Mouse (Mus musculus) left cerebral cortex, adult 2 months (tissue): ENCODE measurements at regions not wholly inside any gene's neighbourhood (a gene's known extent, or its start where the extent isn't known, plus 50 kb on each side); places are given as distances from the start of the nearest gene placed in this dataset.
"Not testable (repeated sequence)": the region's sequence is repeated elsewhere in the genome, so short reads cannot be mapped to it uniquely, and the experiment has no call there.

Experiments used
- DNase-seq, 2 experiments: peaks; one replicate each; pipeline ENCODE4 v3.0.0; 2021 to 2022; ENCODE audit warnings: low spot score in 2 of 2, mixed read lengths in 1 of 2; ENCODE audit errors: extremely low spot score in 1 of 2
- H3K27ac ChIP-seq: fragments of 200-600 bp; 2 replicates; pipeline ENCODE4 v1.8.1; 2022
- H3K4me3 ChIP-seq: fragments of 200-600 bp; 2 replicates; pipeline ENCODE4 v1.8.1; 2022
- CTCF ChIP-seq: fragments of 200-600 bp; IDR thresholded peaks from 2 replicates; pipeline ENCODE4 v1.8.1; 2022; ENCODE audit warnings: antibody characterized with exemption, mild to moderate bottlenecking, moderate library complexity
- intact Hi-C: fragments of 180-260 bp; cut with DNase I; formaldehyde crosslinking; loops from one replicate; pipeline ENCODE4 v1.15.1; 2025

DNA sequence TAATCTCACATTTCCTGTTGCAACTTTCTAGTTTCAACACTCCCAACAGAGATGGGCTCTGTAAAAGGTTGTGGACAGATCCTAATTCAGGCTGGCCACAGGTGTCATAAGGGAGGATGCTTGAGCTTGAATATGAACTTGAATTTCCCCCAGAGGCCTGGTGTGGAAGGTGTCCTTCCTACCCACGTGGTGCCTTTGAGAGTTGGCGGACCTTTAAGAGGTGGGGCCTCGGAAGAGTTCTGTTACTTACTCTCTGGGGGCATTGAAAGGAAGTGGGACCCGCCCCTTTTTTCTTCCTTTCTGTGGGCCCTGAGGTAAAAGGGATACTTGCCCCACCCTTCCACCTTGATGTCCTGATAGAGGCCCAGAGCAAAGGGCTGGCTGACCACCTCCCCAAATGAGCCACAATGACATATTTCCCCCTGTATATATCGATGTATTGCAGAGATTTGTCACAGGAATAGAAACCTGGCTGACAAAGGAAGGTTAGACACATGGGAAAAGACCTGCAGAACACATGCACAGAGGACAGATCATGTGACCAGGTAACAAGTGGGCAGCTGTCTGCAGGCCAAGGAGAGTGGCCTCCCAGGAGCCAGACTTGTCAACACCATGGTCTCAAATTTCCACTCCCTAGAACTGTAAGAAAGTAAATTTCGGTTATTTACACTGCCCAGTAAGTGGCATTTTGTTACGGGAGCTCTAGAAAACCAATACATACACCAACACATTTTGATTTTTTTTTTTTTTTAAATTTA, 84.2 kb upstream of the Klf13 start:
- no peak for DNase-seq
- TF ChIP-seq CTCF = no peak
- H3K4me3 ChIP-seq = no peak overlapping the region
- intact Hi-C loops = no loop called here
- no peak overlapping the region for H3K27ac ChIP-seq

DNA sequence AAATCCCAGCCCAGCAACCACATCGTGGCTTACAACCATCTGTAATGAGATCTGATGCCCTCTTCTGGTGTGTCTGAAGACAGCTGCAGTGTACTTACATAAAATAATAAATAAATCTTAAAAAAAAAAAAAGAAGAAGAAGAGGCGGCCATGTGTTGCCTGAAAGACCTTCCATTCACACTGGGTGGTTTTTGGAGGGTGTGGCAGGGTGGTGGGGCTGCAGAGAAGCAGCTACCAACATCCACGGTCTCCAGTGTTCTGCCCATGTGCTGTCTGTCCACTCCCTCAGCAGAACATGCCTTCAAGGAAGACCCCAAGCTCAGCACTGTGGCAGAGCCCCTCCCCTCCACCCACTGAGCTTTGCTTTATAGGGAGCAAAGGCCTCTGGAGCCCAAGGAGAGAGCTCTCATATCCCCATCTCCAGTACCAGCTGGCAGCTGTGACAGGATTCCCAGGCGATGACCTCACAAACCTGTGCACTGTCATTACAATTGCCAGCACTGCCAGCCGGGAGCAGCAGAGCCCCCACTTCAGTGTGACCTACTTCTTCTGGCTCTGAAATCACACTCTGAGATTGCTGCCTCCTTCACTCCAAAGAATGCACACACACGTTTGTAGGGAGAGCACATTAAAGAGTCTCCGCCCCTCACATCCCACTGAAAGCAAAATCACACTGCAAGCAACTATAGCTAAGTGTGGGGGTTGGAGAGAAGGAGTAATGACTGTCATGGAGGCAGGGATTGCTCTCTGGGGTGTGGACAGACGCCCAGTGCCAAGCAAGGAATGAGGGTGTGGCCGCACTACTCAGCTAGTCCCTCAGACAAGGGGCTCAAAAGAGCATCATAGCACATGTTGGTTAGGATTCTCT, 82.8 kb upstream of the Klf13 start:
- Histone ChIP-seq H3K27ac (no peak overlapping the region; the same call in 1 of the 2 replicates), H3K4me3 (no peak overlapping the region)
- DNase-seq = peak; percentile 40 to 50
- TF ChIP-seq CTCF = no peak; the same call in 1 of the 2 replicates
- intact Hi-C loops = no loop called here

DNA sequence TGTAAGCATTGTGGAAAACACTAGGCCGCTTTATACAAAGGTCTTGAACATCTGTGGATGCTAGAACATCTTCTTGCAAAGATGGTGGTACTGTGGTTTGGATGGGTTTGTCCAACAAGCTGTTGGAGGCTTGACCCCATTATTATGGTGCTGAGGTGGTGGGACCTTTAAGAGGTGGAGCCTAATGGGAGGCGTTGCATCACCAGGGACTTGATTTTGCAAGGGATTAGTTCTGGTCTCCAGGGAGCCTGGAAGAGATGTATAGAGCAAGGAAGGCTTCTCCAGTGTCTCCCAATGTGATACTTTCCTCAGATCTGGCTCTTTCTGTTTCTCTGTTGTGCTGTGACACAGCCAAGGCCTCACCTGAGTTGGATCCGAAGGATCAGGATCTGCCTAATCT, 79.4 kb upstream of the Klf13 start:
- no peak overlapping the region for H3K4me3 ChIP-seq
- TF ChIP-seq CTCF = no peak
- no peak overlapping the region for H3K27ac ChIP-seq
- intact Hi-C loops = loop anchor here (10.0 kb wide), 1 partner anchor 673 kb away; no protein-coding TSS in a partner anchor
- no peak for DNase-seq

DNA sequence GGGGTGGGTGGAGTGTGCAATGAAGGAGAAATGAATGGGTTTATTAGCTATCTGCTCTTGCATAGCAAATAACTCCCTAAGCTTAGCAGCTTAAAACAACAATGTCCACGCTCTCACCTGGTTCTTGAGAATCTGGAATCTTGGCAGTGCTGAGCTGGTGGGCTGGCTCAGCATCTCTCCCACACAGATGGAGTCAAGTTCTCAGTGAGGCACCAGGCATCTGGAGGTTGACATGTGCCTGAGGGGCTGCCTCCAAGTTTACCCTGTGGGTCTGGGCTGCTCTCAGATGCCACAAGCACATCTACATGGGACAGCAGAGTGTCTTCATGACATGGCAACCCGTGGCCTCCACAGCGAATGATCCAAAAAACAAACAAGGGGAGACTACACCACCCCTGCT, 78.2 kb upstream of the Klf13 start:
- H3K27ac ChIP-seq = no peak overlapping the region
- no peak overlapping the region for H3K4me3 ChIP-seq
- no peak for DNase-seq
- intact Hi-C loops = loop anchor here (10.0 kb wide), 1 partner anchor 672 kb away; no protein-coding TSS in a partner anchor
- no peak for TF ChIP-seq CTCF

DNA sequence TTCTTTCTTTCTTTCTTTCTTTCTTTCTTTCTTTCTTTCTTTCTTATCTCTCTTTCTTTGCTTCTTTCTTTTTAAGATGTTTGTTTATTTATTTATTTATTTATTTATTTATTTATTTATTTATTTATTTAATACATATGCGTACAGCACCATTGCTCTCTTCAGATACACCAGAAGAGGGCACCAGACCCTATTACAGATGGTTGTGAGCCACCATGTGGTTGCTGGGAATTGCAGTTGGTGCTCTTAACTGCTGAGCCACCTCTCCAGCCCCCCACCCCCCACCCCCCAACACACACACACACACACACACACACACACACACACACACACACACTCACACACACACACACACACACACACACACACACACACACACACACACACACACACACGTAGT, 76.4 kb upstream of the Klf13 start:
- not testable (repeated sequence) for DNase-seq

DNA sequence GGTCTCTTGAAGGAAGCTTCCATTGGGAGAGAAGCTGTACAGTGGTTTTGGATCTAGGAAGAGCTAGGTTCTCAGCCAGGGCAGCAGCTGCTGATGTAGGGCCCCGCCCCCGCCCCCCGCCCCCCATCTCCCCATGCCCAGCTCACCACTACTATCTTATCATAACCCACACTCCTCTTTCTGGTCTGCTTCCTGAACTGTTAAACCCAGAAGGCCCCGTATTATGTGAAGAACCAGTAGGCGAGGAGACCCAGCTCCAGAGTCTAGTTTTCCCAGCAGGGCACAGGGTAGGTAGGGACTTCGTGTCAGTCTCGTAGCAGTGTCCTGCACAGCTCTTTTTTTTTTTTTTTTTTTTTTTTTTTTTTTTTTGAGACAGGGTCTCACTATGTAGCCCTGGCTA, 75.5 kb upstream of the Klf13 start:
- H3K4me3 ChIP-seq = no peak overlapping the region
- no peak for TF ChIP-seq CTCF
- H3K27ac ChIP-seq = no peak overlapping the region
- DNase-seq = no peak
- intact Hi-C loops = loop anchor here (10.0 kb wide), 1 partner anchor 669 kb away; no protein-coding TSS in a partner anchor

More for the DNA sequence above, 76.4 kb upstream of the Klf13 start:
- H3K27ac ChIP-seq, H3K4me3 ChIP-seq: not testable (repeated sequence)
- intact Hi-C loops = loop anchor here (10.0 kb wide), 1 partner anchor 670 kb away; no protein-coding TSS in a partner anchor

DNA sequence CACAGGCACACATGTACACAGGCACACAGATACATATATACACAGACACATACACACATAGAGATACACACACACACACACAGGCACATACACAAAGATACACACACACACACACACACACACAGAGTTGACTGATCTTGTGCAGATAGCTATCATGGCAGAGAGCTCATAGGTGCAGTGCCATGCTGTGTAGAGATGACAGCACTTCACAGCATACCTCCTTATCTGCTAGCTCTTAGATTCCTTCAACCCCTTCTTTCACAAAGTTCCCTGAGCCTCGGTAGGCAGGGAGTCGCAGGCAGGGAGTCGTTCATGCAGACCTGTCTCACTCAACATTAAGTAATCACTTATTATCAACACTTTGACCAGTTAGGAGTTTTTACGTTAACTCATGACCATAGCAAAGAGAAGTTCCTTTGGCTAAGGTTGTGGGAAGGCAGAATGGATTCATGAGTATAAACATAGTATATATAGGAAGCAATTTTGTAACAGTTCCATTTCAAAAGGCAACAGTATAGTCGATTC, 74.4 kb upstream of the Klf13 start:
- no peak for DNase-seq
- intact Hi-C loops = loop anchor here (10.0 kb wide), 1 partner anchor 668 kb away; no protein-coding TSS in a partner anchor
- no peak for TF ChIP-seq CTCF
- no peak overlapping the region for H3K27ac ChIP-seq
- H3K4me3 ChIP-seq = no peak overlapping the region

DNA sequence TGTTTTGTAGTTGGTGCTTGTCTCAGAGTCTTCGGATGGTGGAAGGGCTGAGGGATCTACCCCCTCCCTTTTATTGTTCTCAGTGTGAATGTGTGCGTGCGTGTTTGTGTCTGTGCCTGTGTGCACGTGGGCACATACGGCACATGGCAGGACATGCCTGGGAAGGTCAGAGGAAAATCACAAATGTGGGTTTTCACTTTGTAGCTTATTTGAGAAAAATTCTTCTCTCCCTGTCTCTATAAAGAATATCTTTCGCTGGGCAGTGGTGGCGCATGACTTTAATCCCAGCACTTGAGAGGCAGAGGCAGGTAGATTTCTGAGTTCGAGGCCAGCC, 73.5 kb upstream of the Klf13 start:
- no peak for TF ChIP-seq CTCF
- intact Hi-C loops = loop anchor here (10.0 kb wide), 1 partner anchor 667 kb away; no protein-coding TSS in a partner anchor

DNA sequence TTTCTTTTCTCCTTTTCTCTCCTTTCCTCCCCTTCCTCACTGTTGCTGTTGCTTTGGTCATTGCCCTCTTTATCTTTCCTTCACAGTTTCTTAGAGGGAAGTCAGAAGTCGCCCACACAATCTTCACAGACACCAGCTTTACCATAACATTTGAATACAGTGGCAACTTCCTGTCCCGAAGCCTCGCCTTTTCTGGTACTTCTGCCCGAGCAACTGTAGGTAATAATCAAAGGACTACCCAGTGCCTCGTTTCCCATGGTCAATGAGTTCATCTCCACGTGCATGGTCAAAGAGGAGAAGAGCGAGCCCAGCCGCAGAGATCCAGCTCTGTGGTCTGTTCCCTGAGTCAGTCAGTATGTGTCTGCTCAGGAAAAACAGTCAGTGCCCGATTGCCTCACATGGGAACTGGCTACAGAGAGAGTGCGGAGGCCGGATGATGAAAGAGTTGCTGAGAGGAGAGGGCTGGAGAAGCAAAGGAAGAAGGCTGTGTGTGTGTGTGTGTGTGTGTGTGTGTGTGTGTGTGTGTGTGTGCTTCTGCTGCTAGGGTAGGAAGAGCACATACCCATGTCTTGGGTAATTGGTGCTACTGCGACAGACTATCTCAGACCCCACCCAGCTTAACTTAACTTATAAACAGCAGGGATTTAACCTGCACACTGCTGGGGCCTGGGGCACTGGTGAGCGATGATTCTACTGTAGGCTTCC, 73.0 kb upstream of the Klf13 start:
- no peak overlapping the region for H3K4me3 ChIP-seq
- TF ChIP-seq CTCF = no peak
- DNase-seq = no peak
- intact Hi-C loops = loop anchor here (10.0 kb wide), 1 partner anchor 667 kb away; no protein-coding TSS in a partner anchor
- H3K27ac ChIP-seq = no peak overlapping the region

More for the DNA sequence above, 73.5 kb upstream of the Klf13 start:
- H3K4me3 ChIP-seq = no peak overlapping the region
- DNase-seq = no peak
- H3K27ac ChIP-seq = no peak overlapping the region

DNA sequence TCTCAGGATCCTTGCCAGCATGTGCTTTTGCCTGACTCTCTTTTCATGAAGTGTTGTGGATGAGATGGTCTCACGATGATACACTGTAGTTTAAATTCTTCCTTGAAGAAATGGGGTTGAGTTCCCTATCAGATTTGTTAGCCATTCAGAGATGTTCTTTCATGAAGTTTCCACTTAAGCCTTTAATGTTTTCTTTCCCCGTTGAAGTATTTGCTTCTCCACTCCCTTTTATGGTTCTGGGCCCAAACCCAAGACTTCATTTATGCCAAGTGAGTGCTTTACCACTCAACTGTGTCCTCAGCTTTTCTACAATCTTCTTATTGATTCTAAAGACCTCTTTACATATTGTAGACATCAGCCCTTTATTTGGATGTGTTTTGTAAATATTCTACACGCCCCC, 71.9 kb upstream of the Klf13 start:
- intact Hi-C loops = loop anchor here (10.0 kb wide), 1 partner anchor 666 kb away; no protein-coding TSS in a partner anchor
- no peak for TF ChIP-seq CTCF
- H3K4me3 ChIP-seq = no peak overlapping the region
- DNase-seq = no peak
- no peak overlapping the region for H3K27ac ChIP-seq

DNA sequence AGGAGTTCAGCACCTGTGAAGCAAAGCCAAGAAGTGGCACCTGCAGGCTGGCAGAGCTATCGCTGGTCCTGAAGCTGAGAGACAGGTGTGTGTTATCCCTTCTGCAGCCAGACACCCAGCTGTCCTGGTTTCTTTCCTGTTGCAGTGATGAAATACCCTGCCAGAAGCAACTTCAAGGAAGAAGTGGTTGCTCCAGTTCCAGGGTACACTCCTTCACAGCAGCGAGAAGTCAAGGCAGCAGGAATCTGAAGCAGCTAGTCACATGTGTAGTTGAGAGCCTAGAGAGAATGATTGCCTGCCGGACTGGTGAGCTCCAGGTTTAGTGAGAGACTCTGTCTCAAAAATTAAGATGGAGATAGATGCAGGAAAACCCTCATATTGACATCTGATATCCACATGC, 69.1 kb upstream of the Klf13 start:
- no peak for TF ChIP-seq CTCF
- no peak for DNase-seq
- Histone ChIP-seq H3K4me3 (no peak overlapping the region), H3K27ac (no peak overlapping the region)
- intact Hi-C loops = no loop called here

DNA sequence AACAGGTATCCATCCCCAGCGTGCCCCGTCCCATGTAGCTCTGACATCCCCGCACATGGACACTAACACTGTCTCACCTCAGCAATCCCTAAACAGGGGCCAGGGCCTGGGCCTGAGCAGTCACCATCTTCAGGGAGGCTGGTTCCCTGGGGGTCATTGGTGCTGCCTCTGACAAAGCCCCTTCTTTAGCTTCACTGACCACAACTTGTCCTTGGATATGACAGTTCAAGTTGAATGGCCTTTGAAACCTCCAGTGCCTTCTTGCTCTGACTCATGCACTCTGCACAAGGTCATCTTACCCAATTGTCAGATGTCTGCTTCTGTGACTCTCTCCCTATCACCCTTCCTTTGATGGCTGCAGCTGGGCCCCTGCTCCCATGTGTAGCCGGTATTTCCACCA, 68.2 kb upstream of the Klf13 start:
- no peak for TF ChIP-seq CTCF
- H3K4me3 ChIP-seq = no peak overlapping the region
- no peak for DNase-seq
- no peak overlapping the region for H3K27ac ChIP-seq
- intact Hi-C loops = no loop called here
